Mouse (Mus musculus) ES-Bruce4 (cell line): Measurements from ENCODE around the gene Snx4. TPM values are rescaled to one million over a fixed set of nuclear protein-coding genes. Genes with fewer than 3 reads are reported as not detected.

Experiments
- H3K27ac ChIP-seq: 2 replicates; pipeline ENCODE4 v1.5.1; 2012; ENCODE audit warnings: low read length, inconsistent platforms; ENCODE audit not compliant: insufficient read depth
- H3K27me3 ChIP-seq: 2 replicates; pipeline ENCODE4 v1.6.1; 2012; ENCODE audit warnings: mild to moderate bottlenecking, low read length, inconsistent platforms; ENCODE audit not compliant: control insufficient read depth, poor library complexity, insufficient read depth, severe bottlenecking
- H3K36me3 ChIP-seq: 2 replicates; pipeline ENCODE4 v1.6.1; 2012; ENCODE audit warnings: inconsistent platforms, mild to moderate bottlenecking, low read length, moderate library complexity; ENCODE audit not compliant: control insufficient read depth, poor library complexity, insufficient read depth, severe bottlenecking
- H3K4me1 ChIP-seq: one replicate; pipeline ENCODE4 v1.8.1; 2011; ENCODE audit warnings: low read length; ENCODE audit not compliant: control insufficient read depth, insufficient read depth
- H3K4me3 ChIP-seq: 2 replicates; pipeline ENCODE4 v1.5.1; 2011; ENCODE audit warnings: low read depth, mild to moderate bottlenecking, low read length
- H3K9ac ChIP-seq: 2 replicates; pipeline ENCODE4 v1.6.1; 2012; ENCODE audit warnings: low read depth, mild to moderate bottlenecking, inconsistent platforms; ENCODE audit not compliant: poor library complexity, severe bottlenecking
- H3K9me3 ChIP-seq: replicated peaks from 2 replicates; pipeline ENCODE4 v1.6.1; 2012; ENCODE audit warnings: mild to moderate bottlenecking, low read length, inconsistent platforms; ENCODE audit not compliant: control insufficient read depth, poor library complexity, insufficient read depth, severe bottlenecking
- EP300 ChIP-seq: IDR thresholded peaks from 2 replicates; pipeline ENCODE4 v1.6.1; 2011; ENCODE audit warnings: low read depth, low read length; ENCODE audit not compliant: insufficient read depth
- polyA plus RNA-seq: library from polyadenylated mRNA; stranded (reverse); fragments of >200 nt; gene quantifications from 2 replicates; pipeline ENCODE4 v1.2.4, GENCODE M21; 2011; ENCODE audit warnings: low read depth; ENCODE audit not compliant: missing spikeins, insufficient read depth, insufficient read length

Gene Snx4
- polyA plus RNA-seq, 1 experiment, result 97.8 TPM

GRCm38 (mm10) chr16:33347134-33347533 lies 95.9 kb downstream of the Snx4 start:
- TF ChIP-seq EP300, result no peak
- no peaks in the 10 kb centered on the region for H3K27me3 ChIP-seq
- no peaks in the 10 kb centered on the region for H3K36me3 ChIP-seq
- H3K9ac ChIP-seq, result no peak overlapping the region
- H3K4me3 ChIP-seq, result no peak overlapping the region
- H3K9me3 ChIP-seq, result no peaks in the 10 kb centered on the region
- H3K27ac ChIP-seq, result no peak overlapping the region
- no peaks in the 10 kb centered on the region for H3K4me1 ChIP-seq

Other genes starting within 250 kb of the Snx4 start
- 18.0 and 19.8 TPM in 2 replicates for gene Iqcg, start 195.2 kb upstream of the Snx4 start, polyA plus RNA-seq
- 1,375 and 1,499 TPM in 2 replicates for gene Rpl35a, start 195.0 kb upstream of the Snx4 start, polyA plus RNA-seq
- 3.2 and 5.4 TPM in 2 replicates for gene Lmln, start 188.9 kb upstream of the Snx4 start, polyA plus RNA-seq
- 18.6 and 21.4 TPM in 2 replicates for gene Osbpl11, start 66.4 kb upstream of the Snx4 start, polyA plus RNA-seq
- 46.8 and 48.1 TPM in 2 replicates for gene Zfp148, start 129.4 kb downstream of the Snx4 start, polyA plus RNA-seq